Mouse (Mus musculus): Measurements from ENCODE around the gene Hist2h4. TPM values are rescaled to one million over a fixed set of nuclear protein-coding genes. Genes with fewer than 3 reads are reported as not detected.

The Hist2h4 gene
- polyA plus RNA-seq, 1 experiment from 2014 or later, result 18.1 TPM

DNA sequence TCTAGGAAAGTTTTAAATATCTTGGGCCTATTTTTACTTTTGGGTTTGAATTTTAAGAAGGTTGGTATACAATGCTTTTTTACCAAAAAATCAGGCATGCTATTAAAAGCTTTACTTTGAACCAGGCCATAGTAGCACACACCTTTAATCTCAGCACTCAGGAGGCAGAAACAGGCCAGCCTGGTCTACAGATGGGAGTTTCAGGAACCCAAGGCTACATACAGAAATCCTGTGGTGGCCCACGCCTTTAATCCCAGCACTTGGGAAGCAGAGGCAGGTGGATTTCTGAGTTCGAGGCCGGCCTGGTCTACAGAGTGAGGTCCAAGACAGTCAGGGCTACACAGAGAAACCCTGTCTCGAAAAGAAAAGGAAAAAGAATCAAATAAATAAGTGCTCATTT, 4.4 kb upstream of the Hist2h4 start:
- H3K4me2 ChIP-seq, result peak overlapping the region; percentile 60

GRCm38 (mm10) chr3:96266132-96266710, 3.1 kb upstream of the Hist2h4 start:
- Histone ChIP-seq H3K27ac (no peak overlapping the region), H3K9ac (no peak overlapping the region), H3K4me1 (peaks cover 13% of the 10 kb centered on the region), H3K4me2 (no peak overlapping the region), H3K27me3 (replicated peaks) (no peaks in the 10 kb centered on the region), H3K9me3 (no peaks in the 10 kb centered on the region), H3K4me3 (replicated peaks) (no peak overlapping the region), H3K36me3 (no peaks in the 10 kb centered on the region)
- WGBS, result 80% methylated on average over 8 of the region's 8 CpGs
- ATAC-seq (ENCODE audit: insufficient read depth, low FRiP score, low read depth), result no peak

More for the DNA sequence above, 4.4 kb upstream of the Hist2h4 start:
- Histone ChIP-seq H3K9ac (no peak overlapping the region), H3K4me3 (replicated peaks) (no peak overlapping the region), H3K36me3 (no peaks in the 10 kb centered on the region), H3K27ac (peak overlapping the region; percentile 97), H3K9me3 (no peaks in the 10 kb centered on the region), H3K4me1 (peaks cover 7% of the 10 kb centered on the region), H3K27me3 (replicated peaks) (no peaks in the 10 kb centered on the region)
- 67% methylated on average over 4 of the region's 4 CpGs for WGBS
- no peak for ATAC-seq (ENCODE audit: insufficient read depth, low FRiP score, low read depth)

DNA sequence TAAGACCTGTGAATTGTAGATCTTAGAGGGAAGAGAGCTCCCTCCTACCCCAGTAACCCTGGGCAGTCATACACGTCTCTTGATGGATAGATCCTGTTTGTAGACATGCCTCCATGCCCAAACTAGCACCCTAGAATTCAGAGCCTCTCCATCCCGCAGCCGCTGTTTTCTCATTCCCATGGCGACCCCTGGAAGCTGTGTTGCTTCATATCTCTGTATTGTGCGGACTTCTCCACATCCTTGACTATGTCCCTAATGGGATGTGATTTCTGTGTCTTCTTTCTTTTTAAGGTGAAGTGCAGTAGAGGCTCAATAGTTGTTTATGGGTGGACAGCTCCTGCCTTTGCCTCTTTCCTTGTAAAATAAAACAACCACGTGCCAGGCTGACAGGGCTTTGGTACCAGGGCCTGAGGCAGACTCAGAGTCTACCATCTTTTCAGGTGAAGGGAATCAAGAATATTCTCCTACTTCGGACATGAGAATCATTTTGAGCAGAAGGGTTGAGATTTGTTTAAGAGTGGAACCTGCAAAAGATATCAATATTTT, 1.4 kb upstream of the Hist2h4 start:
- H3K4me1 ChIP-seq, result peaks cover 13% of the 10 kb centered on the region
- peak overlapping the region; percentile 59 for H3K4me2 ChIP-seq
- 74% methylated on average over 7 of the region's 7 CpGs for WGBS
- peak overlapping the region; percentile 64; the same call in 1 of the 2 replicates for H3K4me3 ChIP-seq (replicated peaks)
- no peaks in the 10 kb centered on the region for H3K27me3 ChIP-seq (replicated peaks)
- H3K9ac ChIP-seq, result no peak overlapping the region
- no peaks in the 10 kb centered on the region for H3K9me3 ChIP-seq
- no peaks in the 10 kb centered on the region for H3K36me3 ChIP-seq
- no peak for ATAC-seq (ENCODE audit: insufficient read depth, low FRiP score, low read depth)
- H3K27ac ChIP-seq, result peak overlapping the region; percentile 99

GRCm38 (mm10) chr3:96263558-96264403, 670 bp upstream of the Hist2h4 start:
- Histone ChIP-seq H3K27me3 (replicated peaks) (no peaks in the 10 kb centered on the region), H3K4me2 (peak overlapping the region; percentile 59), H3K36me3 (no peaks in the 10 kb centered on the region), H3K27ac (peak overlapping the region; percentile 99), H3K4me3 (replicated peaks) (peak overlapping the region; percentile 64), H3K9me3 (no peaks in the 10 kb centered on the region), H3K9ac (peak overlapping the region; percentile 41), H3K4me1 (peaks cover 13% of the 10 kb centered on the region)
- ATAC-seq (ENCODE audit: insufficient read depth, low FRiP score, low read depth), result no peak
- WGBS, result 6% methylated on average over 27 of the region's 27 CpGs

- no peaks in the 10 kb centered on the region for H3K9me3 ChIP-seq
- peak; percentile 77 for ATAC-seq (ENCODE audit: insufficient read depth, low FRiP score, low read depth)
- WGBS, result under 1% methylated on average over 19 of the region's 19 CpGs
These were observed 765 bp downstream of the Hist2h4 start for GRCm38 (mm10) chr3:96262216-96262875.

DNA sequence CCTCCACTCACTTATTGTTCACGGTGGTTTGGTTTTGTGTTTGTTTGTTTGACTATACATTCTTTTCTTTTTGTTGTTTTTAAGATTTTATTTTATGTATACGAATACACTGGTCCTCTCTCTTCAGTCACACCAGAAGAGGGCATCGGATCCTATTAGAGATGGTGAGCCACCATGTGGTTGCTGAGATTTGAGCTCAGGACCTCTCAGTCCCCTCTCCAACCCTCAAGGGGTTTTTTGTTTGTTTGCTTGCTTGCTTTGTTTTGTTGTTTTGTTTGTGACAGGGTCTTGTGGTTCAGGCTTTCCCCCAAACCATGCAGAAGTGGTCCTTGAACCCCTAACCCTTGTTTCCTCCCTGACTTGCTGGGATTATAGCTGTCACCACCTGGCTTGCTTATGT, 1.5 kb downstream of the Hist2h4 start:
- H3K4me2 ChIP-seq, result peak overlapping the region; percentile 73
- H3K4me1 ChIP-seq, result peaks cover 10% of the 10 kb centered on the region
- no peaks in the 10 kb centered on the region for H3K36me3 ChIP-seq
- H3K9ac ChIP-seq, result peak overlapping the region; percentile 66; the same call in 1 of the 2 replicates
- H3K9me3 ChIP-seq, result no peaks in the 10 kb centered on the region
- peak overlapping the region; percentile 99 for H3K27ac ChIP-seq
- no peaks in the 10 kb centered on the region for H3K27me3 ChIP-seq (replicated peaks)
- no peak for ATAC-seq (ENCODE audit: insufficient read depth, low FRiP score, low read depth)
- 55% methylated on average over 3 of the region's 3 CpGs for WGBS
- peak overlapping the region; percentile 64; the same call in 1 of the 2 replicates for H3K4me3 ChIP-seq (replicated peaks)

More at GRCm38 (mm10) chr3:96262216-96262875, 765 bp downstream of the Hist2h4 start:
- Histone ChIP-seq H3K36me3 (no peaks in the 10 kb centered on the region), H3K4me1 (peaks cover 13% of the 10 kb centered on the region), H3K9ac (peak overlapping the region; percentile 66), H3K4me2 (peak overlapping the region; percentile 73), H3K27me3 (replicated peaks) (no peaks in the 10 kb centered on the region), H3K4me3 (replicated peaks) (peak overlapping the region; percentile 64), H3K27ac (peak overlapping the region; percentile 99)

DNA sequence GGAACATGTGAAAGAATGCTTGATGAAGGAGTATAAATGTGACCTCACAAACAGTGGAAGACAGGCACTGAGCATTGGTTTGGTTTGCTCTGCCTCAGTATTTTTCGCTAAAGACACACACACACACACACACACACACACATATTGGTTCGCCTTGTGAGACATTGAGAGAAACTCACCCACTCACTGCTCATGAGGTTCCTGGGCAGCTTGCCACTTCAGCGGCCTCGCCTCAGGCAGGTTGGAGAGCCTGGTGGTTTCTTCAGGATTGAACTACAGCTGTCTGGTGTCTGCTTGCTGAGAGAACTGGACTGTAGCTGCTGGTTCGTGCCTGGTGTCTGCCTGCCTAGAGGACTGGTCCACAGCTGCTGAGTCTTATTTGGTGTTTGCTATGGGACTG, 2.9 kb downstream of the Hist2h4 start:
- no peak overlapping the region for H3K4me2 ChIP-seq
- 91% methylated on average over 5 of the region's 5 CpGs for WGBS
- peaks cover 15% of the 10 kb centered on the region for H3K4me1 ChIP-seq
- no peaks in the 10 kb centered on the region for H3K27me3 ChIP-seq (replicated peaks)
- H3K27ac ChIP-seq, result no peak overlapping the region
- no peaks in the 10 kb centered on the region for H3K36me3 ChIP-seq
- no peak for ATAC-seq (ENCODE audit: insufficient read depth, low FRiP score, low read depth)
- no peaks in the 10 kb centered on the region for H3K9me3 ChIP-seq
- H3K9ac ChIP-seq, result no peak overlapping the region
- no peak overlapping the region for H3K4me3 ChIP-seq (replicated peaks)

DNA sequence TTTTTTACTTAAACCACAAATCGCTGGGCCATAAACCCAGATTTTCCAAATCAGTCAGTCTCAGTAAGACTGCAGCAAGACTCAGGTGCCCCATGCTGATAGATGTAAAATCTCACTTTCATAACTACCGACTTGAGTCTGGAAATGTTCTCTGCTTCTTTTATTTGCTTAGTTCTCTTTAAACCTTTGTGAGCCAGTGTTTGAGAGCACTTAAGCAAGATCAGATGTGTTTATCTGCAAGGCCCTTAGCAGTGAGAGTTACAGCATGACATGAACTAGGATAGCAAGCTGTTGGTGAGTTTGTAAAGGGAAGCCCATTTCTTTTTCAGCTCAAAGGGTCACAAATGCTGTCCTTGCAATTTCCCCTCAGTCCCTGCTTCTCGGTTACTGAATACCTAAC, 5.9 kb downstream of the Hist2h4 start:
- 63% methylated on average over 3 of the region's 3 CpGs for WGBS
- Histone ChIP-seq H3K27me3 (replicated peaks) (no peaks in the 10 kb centered on the region), H3K27ac (no peak overlapping the region), H3K4me3 (replicated peaks) (no peak overlapping the region), H3K36me3 (no peaks in the 10 kb centered on the region), H3K9me3 (no peaks in the 10 kb centered on the region), H3K4me1 (peaks cover 10% of the 10 kb centered on the region), H3K4me2 (no peak overlapping the region), H3K9ac (no peak overlapping the region)
- ATAC-seq (ENCODE audit: insufficient read depth, low FRiP score, low read depth), result no peak

DNA sequence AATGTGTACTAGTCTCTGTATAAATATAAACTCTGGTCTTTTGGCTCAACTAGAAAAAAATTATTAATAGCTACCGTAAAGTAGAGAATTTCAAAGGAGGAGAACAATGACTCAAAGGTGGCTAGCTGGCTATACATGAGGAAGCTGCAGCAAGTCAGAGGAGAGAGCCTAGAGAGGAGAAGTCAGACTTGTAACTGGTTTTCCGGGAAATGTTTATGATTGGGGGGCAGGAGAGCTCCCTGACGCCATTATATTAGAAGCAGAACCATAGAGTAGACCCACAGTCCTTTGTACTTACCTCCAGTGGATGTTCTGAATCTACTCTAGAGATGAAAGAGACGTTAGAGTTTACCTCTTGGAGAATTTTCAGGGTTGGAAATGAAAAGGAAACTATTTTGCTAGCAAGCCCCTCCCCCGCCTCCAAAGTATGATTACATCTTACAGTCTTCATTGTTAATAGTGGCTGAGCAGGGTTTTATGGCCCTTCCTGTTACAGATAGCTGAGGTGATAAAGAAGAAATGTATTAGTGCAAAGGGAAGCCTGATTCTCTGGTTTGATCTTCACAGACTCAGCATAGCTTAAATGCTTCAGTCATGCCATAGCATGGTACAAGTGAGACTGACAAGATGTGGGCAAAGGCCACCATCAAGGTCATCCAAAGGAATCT, 7.1 kb downstream of the Hist2h4 start:
- peaks cover 6% of the 10 kb centered on the region; the same call in 1 of the 2 replicates for H3K4me1 ChIP-seq
- no peak for ATAC-seq (ENCODE audit: insufficient read depth, low FRiP score, low read depth)
- 52% methylated on average over 5 of the region's 5 CpGs for WGBS
- H3K9me3 ChIP-seq, result no peaks in the 10 kb centered on the region
- no peak overlapping the region for H3K4me2 ChIP-seq
- no peaks in the 10 kb centered on the region for H3K27me3 ChIP-seq (replicated peaks)
- H3K4me3 ChIP-seq (replicated peaks), result no peak overlapping the region
- no peak overlapping the region for H3K9ac ChIP-seq
- H3K27ac ChIP-seq, result peak overlapping the region; percentile 49; the same call in 1 of the 2 replicates
- no peaks in the 10 kb centered on the region for H3K36me3 ChIP-seq

DNA sequence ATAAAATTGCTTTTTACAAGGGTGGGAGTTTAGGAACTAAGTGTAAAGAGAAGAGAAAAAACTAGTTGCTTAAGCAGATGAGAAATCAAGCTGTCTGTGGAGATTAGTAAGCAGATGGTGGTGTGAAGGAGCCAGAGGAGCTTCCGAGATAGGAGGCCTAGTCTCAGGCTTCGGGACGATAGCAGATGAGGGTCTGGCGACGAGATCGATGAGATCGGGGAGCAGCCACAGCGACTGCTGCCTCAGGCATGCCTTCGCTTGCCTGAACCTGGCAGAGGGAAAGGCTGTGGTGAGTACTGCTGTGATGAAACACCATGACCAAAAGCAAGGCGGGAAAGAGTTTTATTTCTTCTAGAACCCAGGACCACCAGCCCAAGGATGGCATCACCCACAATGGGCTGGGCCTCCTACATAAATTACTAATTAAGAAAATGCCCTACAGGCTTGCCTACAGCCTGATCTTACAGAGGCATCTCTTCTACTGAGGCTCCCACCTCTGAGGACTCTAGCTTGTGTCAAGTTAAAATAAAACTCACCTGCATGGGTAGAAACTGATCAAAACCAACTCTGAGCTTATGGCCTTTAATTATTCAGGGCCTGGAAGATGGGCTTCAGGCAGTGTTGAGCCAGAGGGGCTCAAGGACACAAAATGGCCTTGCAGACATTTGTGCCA, 8.3 kb downstream of the Hist2h4 start:
- H3K9me3 ChIP-seq, result no peaks in the 10 kb centered on the region
- no peak overlapping the region for H3K27ac ChIP-seq
- H3K4me2 ChIP-seq, result no peak overlapping the region
- H3K4me3 ChIP-seq (replicated peaks), result no peak overlapping the region
- H3K27me3 ChIP-seq (replicated peaks), result no peaks in the 10 kb centered on the region
- WGBS, result 36% methylated on average over 10 of the region's 10 CpGs
- H3K4me1 ChIP-seq, result peaks cover 10% of the 10 kb centered on the region; the same call in 1 of the 2 replicates
- H3K36me3 ChIP-seq, result no peaks in the 10 kb centered on the region
- peak; percentile 71; the same call in 1 of the 2 replicates for ATAC-seq (ENCODE audit: insufficient read depth, low FRiP score, low read depth)
- H3K9ac ChIP-seq, result no peak overlapping the region

GRCm38 (mm10) chr3:96251787-96252186, 11.3 kb downstream of the Hist2h4 start:
- H3K9me3 ChIP-seq, result no peaks in the 10 kb centered on the region
- WGBS, result 88% methylated on average over 3 of the region's 3 CpGs
- H3K36me3 ChIP-seq, result no peaks in the 10 kb centered on the region
- peaks cover 14% of the 10 kb centered on the region; the same call in 1 of the 2 replicates for H3K4me1 ChIP-seq
- no peak overlapping the region for H3K27ac ChIP-seq
- no peak overlapping the region for H3K4me3 ChIP-seq (replicated peaks)
- no peak overlapping the region for H3K4me2 ChIP-seq
- no peaks in the 10 kb centered on the region for H3K27me3 ChIP-seq (replicated peaks)
- no peak overlapping the region for H3K9ac ChIP-seq
- ATAC-seq (ENCODE audit: insufficient read depth, low FRiP score, low read depth), result no peak

All from stomach, embryonic 15.5 days (tissue).